Mouse (Mus musculus): Measurements from ENCODE around the gene Myh10.

- TF ChIP-seq GATA1 (IDR thresholded peaks at IDR 0.05; ENCODE audit: borderline replicate concordance, low read length), result no peak
- TF ChIP-seq FLI1 (IDR thresholded peaks at IDR 0.05; ENCODE audit: low read length), result no peak
Observed at GRCm38 (mm10) chr11:68656887-68657685, 34.3 kb upstream of the Myh10 start.
